Mouse (Mus musculus) G1E (cell line): ENCODE measurements around the gene Gprasp1.
"Not testable (repeated sequence)": the region's sequence is repeated elsewhere in the genome, so short reads cannot be mapped to it uniquely, and the experiment has no call there.

Experiments
- CTCF ChIP-seq: IDR thresholded peaks from 2 replicates; pipeline ENCODE4 v1.5.1; 2012; ENCODE audit warnings: low read depth, low read length, inconsistent platforms, mixed read lengths
- POLR2AphosphoS5 ChIP-seq: IDR thresholded peaks from 2 replicates; pipeline ENCODE4 v1.6.1; 2012; ENCODE audit warnings: low read depth, low read length, inconsistent platforms; ENCODE audit not compliant: insufficient replicate concordance
- TAL1 ChIP-seq: conservative IDR thresholded peaks from 2 replicates; pipeline ENCODE4 v1.6.1; 2012; ENCODE audit warnings: low read depth, low read length, inconsistent platforms, mixed read lengths

GRCm38 (mm10) chrX:135797212-135797644 lies 54.7 kb downstream of the Gprasp1 start, which contains the start of gene Bhlhb9:
- TF ChIP-seq TAL1, CTCF, POLR2AphosphoS5: not testable (repeated sequence)
